Mouse (Mus musculus) layer of hippocampus, postnatal 14 days (tissue): Measurements from ENCODE around the gene Natd1. TPM values are rescaled to one million over a fixed set of nuclear protein-coding genes. Genes with fewer than 3 reads are reported as not detected.
A peak's percentile ranks its signal among the peaks of the same experiment; 100 is the strongest.

ENCODE experiments used
- DNase-seq, 2 experiments: peaks; one replicate each; pipeline ENCODE4 v3.0.0; 2021 to 2022; ENCODE audit warnings: low spot score in 2 of 2, mixed read lengths in 1 of 2
- long read RNA-seq, 2 experiments: library from polyadenylated mRNA; stranded (forward); transcript quantifications; one replicate each; pipeline ENCODE4 v2.0.0; 2021
- total RNA-seq, 2 experiments: library from RNA; stranded (reverse); gene quantifications; 2 replicates each; pipeline ENCODE4 v1.2.3; 2021

Natd1 gene
- total RNA-seq: 10 to 100 TPM; 12.6 to 13.0 TPM
- long read RNA-seq, experiment 1, full-length matches to known transcripts: 11 of 21 reads
- long read RNA-seq, experiment 1, partial matches to known transcripts: 1 of 21 reads
- long read RNA-seq, experiment 1, other reads (novel, unspliced or antisense): 9 of 21 reads
- long read RNA-seq, experiment 2, full-length matches to known transcripts: 8 of 9 reads
- long read RNA-seq, experiment 2, partial matches to known transcripts: 0 of 9 reads
- long read RNA-seq, experiment 2, other reads (novel, unspliced or antisense): 1 of 9 reads

DNA sequence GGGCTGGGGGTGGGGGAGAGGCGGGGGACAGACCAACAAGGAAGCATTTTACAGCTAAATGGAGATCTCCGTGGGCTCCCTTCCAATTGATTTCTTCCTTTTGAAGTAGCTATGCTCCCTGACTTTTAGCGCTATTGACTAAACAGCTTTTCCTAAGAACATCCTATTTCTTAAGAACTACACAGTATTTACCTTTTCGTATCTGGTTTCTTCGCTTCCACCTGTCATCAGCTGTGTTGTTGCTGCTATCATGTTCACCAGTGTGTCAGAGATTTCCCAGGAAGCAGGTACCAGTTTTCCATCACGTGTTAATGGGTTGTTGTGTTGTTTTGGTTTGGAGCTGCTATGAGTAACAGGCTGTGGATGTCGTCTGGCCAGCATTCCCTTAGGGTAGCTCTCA, at the start of gene Natd1:
Natd1 (minus strand) TSS at position 260 of the 400 bp plus-strand sequence.
- no peak for DNase-seq

DNA sequence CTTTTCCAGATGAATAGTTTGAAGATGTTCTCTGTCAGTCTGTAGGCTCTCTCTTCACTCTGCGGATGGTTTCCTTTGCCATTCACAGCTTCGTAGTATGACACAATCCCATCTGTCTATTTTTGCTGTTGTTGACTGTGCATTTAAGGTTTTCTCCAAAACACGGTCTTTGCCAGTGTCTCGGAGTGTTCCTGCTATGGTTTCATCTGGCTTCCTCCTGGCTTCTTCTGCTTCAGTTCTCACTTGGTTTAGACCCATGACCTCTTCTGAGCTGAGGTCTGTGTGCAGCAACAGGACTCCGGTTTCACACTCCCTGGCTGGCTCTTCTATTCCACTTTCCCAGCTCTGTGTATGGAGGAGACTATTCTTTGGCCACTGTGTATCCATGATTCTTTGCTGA, 48.2 kb upstream of the Natd1 start:
- peak in 1 of 2 experiments; percentile 12 for DNase-seq

DNA sequence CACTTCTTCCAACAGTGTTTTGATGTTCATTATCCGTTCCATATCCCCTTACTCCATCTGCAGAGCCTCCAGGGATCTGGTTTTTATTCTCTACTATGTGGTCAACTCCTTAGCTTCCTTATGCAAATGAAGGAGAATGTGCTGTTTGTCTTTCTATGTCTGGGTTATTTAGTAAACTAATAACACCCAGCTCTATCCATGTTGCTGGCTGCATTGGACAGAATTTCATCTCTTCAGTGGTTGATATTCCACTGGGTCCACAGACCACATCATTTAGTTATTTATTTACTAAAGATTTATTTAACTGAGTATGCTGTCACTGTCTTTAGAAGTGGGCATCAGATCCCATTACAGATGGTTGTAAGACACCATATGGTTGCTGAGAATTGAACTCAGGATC, 46.6 kb upstream of the Natd1 start:
- no peak for DNase-seq

DNA sequence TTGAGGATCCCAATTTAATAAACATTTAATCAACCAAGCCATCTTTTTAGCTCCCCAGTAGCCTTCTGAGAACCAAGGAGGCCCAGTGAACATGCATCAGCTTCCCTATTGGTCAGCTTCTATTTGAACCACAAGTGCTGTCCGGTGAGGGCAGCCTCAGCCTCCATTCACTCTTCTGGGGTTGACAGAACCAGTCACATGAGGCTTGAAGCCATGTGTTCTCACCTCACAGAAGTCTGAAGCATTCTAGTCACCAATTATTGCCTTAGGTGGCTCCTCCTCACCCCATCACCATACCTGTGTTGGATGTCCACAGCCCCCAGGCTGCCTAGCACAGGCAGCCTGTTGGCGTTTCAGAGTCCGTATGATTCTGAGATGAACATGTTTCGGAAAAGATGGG, 44.4 kb upstream of the Natd1 start:
- DNase-seq: no peak

DNA sequence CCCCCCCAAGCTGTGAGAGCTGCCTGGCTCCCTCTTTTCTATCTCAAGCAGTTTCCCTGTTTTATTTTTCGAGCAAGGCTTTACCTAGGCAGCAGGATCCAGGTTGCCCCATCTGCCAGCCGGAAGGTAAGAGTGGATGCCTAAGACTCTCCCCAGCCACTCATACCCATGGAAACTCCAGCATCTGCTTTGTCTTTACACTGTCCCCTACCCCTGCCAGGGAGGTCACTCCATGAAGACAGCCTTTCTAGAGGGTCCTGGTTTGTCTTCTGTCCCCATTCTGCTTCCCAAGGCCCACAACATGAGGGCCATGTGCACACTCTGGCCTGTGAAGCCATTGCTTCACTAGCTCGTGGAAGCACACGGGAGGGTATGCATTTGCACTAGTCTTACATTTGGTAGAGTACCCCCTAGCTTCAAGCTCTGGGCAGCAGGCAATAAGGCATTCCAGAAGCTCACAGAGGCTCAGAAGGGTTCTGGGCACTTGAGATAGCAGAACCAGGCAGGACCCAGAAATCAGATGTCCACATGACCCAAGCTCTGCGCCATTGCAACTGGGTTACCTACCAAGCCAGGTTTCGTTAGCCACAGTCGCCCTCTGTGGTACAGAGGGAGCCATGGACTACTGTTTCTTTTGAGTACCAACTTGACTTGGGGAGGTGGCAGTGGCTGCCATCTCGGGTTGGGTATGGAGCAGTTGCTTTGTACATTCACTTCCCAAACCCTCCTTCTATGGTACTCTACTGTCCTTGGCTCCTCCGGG, 41.3 kb upstream of the Natd1 start:
- no peak for DNase-seq

DNA sequence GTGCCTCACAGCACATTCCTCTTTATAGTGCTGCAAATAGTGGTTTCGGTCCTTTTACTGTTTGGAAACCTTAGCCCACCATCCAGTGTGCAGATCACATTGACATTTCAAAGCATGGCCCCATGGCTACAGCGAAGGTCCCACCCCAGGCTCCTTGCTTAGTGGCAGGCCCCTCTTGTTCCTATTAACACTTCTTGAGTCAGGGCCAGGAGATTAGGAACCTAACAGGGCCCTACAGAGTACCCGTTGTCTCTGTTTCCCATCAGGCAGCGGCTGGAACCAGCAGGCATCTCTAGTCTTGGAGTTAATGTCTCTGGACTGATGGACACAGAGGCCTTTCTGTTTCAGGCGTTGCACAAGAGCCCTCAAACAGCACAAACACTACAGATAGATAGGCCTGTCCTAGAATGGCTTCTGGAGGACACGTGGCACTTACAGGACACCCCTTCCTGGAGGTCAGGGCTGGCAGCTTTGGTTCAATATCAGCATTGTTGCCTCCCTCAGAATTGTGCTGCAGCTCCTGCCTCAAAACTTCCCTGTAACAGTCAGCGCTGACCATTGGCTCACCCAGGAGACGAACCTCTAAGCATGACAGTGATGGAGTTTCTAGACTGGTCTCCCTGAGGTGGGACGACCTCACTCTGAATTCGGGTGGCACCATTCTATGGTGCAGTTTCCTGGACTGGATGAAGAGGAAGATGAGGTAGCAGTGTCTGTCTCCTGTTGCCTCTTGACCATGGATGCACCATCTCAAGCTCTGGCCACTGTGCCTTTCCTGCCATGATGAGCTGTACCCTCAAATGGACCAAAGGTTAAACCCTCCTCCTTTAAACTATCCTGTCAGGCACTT, 39.9 kb upstream of the Natd1 start:
- DNase-seq: no peak

- peak; percentile 80 to 89 for DNase-seq
Measured at GRCm38 (mm10) chr11:60953803-60954202, 39.3 kb upstream of the Natd1 start.

- DNase-seq: no peak
Measured at GRCm38 (mm10) chr11:60952986-60953385, 38.4 kb upstream of the Natd1 start.

- no peak for DNase-seq
Measured at GRCm38 (mm10) chr11:60952362-60952761, 37.8 kb upstream of the Natd1 start.

GRCm38 (mm10) chr11:60951896-60952295, 37.3 kb upstream of the Natd1 start:
- DNase-seq: no peak

GRCm38 (mm10) chr11:60945003-60945402, 30.5 kb upstream of the Natd1 start:
- DNase-seq: no peak

DNA sequence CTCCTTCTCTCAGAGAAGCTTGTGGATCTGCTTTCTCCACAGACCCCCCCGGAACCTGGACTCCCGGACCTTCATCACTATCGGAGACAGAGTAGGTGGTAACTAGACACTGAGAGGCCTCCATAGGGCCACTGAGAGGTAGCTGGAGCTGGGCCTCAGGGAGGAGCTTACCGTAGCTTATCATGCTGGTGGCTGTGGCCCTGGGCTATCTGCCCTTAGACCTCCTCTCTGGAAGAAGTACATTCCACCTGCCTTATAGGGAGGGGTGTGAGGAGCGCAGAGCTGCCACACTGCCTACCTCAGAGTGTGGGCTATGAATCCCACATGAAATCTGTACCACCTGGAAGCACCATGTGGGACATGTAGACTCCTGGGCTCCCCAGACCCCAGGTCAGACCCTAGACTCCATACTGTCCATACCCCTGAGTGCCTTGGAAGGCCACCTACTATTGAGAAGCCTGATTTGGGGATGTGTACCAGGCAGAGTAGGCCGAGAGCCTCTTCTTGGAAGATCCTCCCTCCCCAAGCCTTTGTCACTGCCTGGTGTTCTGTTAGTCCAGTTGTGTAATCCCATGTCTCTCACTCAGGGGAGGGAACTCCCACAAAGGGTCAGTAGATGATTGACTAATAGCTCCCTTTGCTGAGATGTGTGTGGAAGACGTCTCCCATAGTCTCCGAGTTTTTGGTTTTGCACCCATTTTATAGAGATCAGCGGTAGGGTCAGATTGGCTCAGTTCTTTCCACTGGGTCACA, 27.9 kb upstream of the Natd1 start:
- DNase-seq: no peak

GRCm38 (mm10) chr11:60941370-60941769, 26.8 kb upstream of the Natd1 start:
- DNase-seq: no peak

GRCm38 (mm10) chr11:60940501-60940900, 26.0 kb upstream of the Natd1 start:
- DNase-seq: no peak

- no peak for DNase-seq
Measured at GRCm38 (mm10) chr11:60939487-60939886, 24.9 kb upstream of the Natd1 start.

DNA sequence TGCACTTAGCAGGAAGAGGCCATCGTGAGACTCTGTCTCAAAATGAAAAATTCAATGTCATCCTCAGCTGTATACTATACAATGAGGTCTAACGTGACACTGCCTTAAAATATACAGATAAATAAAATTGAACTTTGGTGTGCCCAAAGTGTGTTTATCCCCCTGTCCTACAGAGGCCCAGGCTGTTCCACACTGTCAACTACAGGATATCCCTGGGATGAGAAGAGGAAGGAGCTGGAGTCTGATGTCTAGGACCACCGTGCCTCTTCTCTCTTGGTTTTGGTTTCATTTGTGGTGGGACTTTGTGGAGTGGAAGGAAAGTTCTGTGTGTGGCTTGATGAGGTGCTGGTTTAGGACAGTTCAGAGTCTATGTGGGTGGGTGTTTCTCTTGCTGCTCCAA, 23.1 kb upstream of the Natd1 start:
- DNase-seq: no peak

- no peak for DNase-seq
Measured at GRCm38 (mm10) chr11:60935975-60936373, 21.4 kb upstream of the Natd1 start.

- DNase-seq: no peak
Measured at GRCm38 (mm10) chr11:60935326-60935974, 20.9 kb upstream of the Natd1 start.

DNA sequence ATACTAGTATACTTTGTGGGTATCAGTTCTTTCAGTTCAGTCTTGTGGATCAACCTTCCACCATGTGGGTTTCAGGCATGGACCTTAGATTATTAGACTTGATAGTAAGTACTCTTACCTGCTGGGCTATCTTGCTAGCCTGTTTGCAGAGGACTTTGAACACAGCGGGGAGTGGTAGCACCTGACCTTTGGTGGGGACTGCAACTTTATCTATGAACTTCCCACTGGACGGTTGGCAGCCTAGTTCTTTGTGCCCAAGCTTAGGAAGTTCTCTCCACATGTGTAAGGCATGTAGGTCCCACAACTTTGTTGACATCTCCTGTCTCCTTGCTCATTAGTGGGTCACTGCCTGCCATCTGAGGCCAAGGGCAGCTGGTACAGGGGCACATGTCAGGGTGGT, 20.2 kb upstream of the Natd1 start:
- DNase-seq: no peak

- DNase-seq: no peak
Measured at GRCm38 (mm10) chr11:60933178-60933930, 18.8 kb upstream of the Natd1 start.
